In the genomic region with DNA sequence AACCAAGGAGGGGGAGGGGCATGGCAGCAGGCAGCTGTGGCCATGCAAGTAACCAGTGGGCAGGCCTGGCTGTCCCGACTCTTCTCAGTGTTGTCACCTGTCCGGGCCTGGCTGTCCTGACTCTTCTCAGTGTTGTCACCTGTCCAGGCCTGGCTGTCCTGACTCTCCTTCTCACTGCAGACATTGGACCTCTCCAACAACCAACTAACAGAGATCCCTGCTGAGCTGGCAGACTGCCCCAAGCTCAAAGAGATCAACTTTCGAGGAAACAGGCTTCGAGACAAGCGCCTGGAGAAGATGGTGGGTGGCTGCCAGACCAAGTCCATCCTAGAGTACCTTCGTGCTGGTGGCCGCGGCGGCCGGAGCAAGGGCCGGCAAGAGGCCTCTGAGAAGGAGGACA, we compare ENCODE assay signal across 17 mouse cellular contexts. TPM values are rescaled to one million over a fixed set of nuclear protein-coding genes. Genes with fewer than 3 reads are reported as not detected.
"Had no signal": no experiment of that assay in that cellular context is flagged by ENCODE, and none has a peak within 500 bp of the region (broad histone marks: within the 10 kb centered on the region; RNA-seq: fewer than 3 reads in every experiment).

No protein-coding gene starts in this region.

- H3K9me3 ChIP-seq: intestine, embryonic 15.5 days; limb, embryonic 15.5 days; liver, embryonic 13.5 days; lung, embryonic 15.5 days; midbrain, embryonic 12.5 days; neural tube, embryonic 13.5 days had no signal

- H3K9ac ChIP-seq: intestine, embryonic 15.5 days; limb, embryonic 15.5 days; liver, embryonic 13.5 days; liver, postnatal 0 days; lung, embryonic 15.5 days; midbrain, embryonic 12.5 days; neural tube, embryonic 13.5 days had no signal

- H3K4me3 ChIP-seq: intestine, embryonic 15.5 days; left cerebral cortex, adult 2 months; limb, embryonic 15.5 days; liver, embryonic 13.5 days; lung, embryonic 15.5 days; midbrain, embryonic 12.5 days; neural tube, embryonic 13.5 days had no signal

- H3K4me2 ChIP-seq: intestine, embryonic 15.5 days; limb, embryonic 15.5 days; liver, embryonic 13.5 days; lung, embryonic 15.5 days; midbrain, embryonic 12.5 days; neural tube, embryonic 13.5 days had no signal

- H3K27me3 ChIP-seq: intestine, embryonic 15.5 days; limb, embryonic 15.5 days; liver, embryonic 13.5 days; lung, embryonic 15.5 days; midbrain, embryonic 12.5 days; neural tube, embryonic 13.5 days had no signal

- H3K27ac ChIP-seq: intestine, embryonic 15.5 days; kidney, postnatal 0 days; left cerebral cortex, adult 2 months; limb, embryonic 15.5 days; liver, embryonic 13.5 days; lung, embryonic 15.5 days; midbrain, embryonic 12.5 days; neural tube, embryonic 13.5 days; stomach, postnatal 0 days had no signal

- DNase-seq: liver, embryonic 13.5 days; liver, postnatal 0 days; lung, postnatal 14 days; right cerebral cortex, postnatal 14 days; thymus, postnatal 4 days had no signal

- ATAC-seq: intestine, embryonic 15.5 days; liver, postnatal 0 days; midbrain, embryonic 16.5 days had no signal

RNA-seq across cellular contexts. Expression of a gene that starts 27.0 kb away (rescaled TPM):
- total RNA-seq: left cerebral cortex, adult 2 months; left cerebral cortex, postnatal 25 days; megakaryocyte-erythroid progenitor cell, adult 5-6 weeks had no signal
- polyA plus RNA-seq: intestine, embryonic 15.5 days; limb, embryonic 11.5 days; limb, embryonic 15.5 days; liver, embryonic 13.5 days; liver, postnatal 0 days; lung, embryonic 15.5 days; midbrain, embryonic 12.5 days; midbrain, embryonic 16.5 days; neural tube, embryonic 13.5 days had no signal
